Mouse (Mus musculus): ENCODE data around the gene Shf.
A peak's percentile ranks its signal among the peaks of the same experiment; 100 is the strongest.

Shf gene

DNA sequence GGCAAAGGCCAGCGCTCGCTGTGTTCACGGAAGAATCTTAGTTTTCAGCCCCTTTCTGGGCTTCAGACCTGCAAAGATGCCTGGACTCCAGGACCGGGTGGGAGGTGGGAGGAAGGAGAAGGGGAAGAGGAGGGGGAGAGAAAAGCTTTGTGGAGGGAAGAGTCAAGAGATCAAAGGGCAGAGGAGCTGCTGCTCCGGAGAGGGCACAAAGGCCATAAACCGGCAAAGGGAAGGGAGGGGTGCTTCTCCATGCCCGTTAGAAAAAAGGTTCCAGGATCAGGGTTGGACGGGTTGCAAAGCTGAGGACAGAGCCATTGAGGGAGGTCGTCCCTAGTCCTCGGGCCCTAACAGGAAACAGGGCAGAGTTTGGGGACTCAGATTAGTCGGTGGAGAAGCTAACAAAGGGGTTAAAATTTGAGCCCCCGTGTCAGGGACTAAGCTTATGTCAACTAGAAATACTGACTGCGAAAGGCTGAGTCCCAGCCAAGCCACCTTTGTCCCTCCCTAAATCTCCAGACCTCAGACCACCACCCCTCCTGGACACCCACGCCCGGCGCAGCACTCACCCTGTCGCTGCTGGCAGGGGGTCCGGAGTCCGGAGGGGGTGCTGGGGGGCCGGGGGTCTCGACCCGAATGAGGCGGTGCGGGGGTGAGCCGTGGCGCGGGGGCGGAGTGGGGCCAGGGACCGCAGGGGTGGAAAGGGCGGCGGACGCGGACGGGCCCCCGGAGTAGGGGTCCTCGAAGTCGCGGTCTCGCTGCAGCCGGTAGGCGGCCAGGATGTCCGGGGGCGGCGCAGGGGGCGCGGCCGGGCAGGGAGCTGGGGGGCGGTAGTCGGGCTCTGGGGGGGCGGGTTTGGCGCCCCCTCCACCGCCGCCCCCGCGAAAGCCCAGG, 636 bp downstream of the Shf start:
- DNase-seq: no peak

DNA sequence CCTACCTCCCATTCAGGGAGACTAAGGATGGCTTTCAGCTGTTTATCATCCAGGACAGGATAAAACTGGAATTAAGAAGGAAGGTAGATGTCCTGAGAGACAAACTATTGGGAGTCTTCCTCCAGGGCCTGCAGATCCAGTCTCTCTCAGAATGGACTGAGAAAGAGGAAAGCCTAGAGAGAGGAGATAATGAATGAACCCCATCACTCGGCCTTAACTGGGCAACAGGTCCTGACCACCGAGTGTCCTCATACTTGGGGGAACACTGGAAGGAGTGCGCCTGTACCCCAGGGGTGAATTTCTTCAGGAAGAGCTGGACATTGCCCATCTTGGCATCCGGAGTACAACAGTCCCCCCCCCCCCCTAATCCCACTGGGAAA, 1.3 kb downstream of the Shf start:
- no peak for DNase-seq

DNA sequence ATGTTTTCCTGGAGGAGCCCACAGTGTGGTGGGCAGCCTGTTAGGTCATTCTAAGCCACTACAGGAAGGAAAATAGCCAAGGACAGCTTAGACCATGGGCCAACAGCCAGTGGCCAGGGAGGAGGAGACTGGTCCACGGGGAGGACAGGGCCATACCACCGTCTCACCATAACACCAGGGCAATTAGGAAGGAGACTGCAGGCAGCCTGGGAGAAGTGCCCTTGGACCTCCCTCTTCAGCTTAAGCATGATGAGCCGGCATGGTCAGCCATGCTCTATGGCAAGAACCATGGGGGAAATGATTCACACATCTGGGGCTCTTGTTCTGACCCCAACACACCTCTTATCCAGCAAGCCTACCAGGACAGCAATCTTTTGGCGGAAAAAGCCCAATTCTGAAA, 1.8 kb downstream of the Shf start:
- no peak for DNase-seq

DNA sequence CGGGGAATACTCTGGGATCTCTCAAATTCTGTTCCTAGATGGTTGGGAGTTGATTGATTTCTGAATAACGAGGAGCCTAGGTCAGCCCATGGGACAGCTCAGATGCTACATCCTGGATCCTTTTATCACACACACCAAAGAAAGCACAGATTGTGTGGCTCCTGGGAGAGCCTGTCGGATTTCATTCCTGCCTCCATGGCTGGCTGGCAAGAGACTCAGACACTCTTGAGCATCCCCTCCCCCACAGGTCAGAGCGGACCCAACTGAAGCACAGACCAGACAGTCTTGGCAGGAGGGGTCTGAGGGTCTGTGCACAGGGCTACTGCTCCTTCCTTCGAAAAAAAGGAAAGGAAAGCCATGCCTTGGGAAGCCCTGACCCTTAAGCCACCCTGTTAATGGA, 2.3 kb downstream of the Shf start:
- DNase-seq: no peak

DNA sequence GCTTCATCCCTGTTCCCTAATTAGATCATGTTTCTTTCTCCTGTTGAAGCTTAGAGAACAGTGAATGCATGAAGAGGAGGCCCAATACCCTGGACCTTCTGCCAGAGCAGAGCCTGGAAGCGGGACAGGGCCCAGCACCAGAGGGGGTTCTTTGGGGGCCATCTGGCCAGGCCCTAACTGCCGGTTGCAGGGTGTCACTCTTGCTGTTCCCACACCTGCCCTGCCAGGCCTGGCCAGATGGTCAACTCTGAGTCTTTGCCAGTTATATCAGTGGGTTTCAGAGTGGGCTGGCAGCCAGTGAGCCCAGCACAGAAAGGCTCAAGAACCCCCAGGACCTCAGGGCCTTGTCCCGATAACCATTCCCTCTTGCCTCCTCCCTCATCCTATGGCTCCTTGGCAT, 2.9 kb downstream of the Shf start:
- no peak for DNase-seq

DNA sequence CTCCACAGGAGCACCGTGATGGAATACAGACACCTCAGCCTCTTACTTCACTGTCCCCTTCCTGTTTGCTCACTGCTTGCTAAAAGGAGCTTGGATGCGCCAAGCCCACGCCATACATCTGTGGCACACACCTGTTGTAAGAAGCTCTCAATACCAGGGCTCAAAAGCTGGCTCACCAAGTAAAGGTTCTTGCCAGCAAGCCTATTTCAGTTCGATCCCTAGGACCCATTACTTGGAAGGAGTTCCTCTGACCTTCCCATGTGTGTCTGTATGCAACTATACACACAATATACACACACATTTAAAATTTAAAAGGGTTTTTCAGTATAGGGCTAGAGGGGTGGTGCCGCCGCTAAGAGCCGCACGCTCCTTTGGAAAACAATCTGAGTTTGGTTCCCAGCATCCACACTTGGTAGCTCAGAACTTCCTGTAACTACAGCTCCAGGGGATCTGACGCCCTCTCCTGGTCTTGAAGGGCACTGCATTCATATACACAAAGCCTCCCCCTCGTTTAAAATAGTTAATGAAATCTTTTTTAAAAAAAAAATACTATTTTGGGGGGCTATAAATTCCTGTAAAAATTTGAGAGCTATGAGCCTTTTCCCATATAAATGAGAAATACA, 3.6 kb downstream of the Shf start:
- DNase-seq: no peak

DNA sequence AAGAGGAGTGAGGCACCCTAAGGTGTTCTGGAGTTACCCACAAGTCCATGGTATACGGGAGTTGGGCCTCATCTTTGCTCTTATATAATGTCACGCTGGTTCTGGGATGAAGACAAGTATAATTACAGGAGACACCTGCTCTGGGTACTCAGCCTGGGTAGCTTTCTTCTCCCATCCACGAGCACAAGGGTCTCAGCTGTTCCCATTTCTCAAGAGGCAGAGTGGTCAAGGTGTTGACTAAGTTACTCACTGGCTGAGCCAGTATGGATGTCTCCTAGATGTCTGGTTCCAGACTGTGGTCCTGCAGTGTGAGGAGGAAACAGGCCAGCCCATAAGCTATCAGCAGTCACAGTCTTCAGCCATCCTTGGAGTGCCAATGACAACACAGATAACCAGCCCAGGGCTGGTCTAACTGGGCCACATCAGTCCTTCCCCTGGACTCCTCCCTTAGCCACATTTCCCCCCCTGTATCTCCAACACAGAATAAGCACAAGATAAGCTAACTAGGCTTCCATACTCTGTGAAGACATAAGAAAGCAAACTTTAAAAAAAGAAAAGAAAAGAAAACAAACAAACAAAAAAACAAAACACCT, 4.5 kb downstream of the Shf start:
- DNase-seq: no peak

DNA sequence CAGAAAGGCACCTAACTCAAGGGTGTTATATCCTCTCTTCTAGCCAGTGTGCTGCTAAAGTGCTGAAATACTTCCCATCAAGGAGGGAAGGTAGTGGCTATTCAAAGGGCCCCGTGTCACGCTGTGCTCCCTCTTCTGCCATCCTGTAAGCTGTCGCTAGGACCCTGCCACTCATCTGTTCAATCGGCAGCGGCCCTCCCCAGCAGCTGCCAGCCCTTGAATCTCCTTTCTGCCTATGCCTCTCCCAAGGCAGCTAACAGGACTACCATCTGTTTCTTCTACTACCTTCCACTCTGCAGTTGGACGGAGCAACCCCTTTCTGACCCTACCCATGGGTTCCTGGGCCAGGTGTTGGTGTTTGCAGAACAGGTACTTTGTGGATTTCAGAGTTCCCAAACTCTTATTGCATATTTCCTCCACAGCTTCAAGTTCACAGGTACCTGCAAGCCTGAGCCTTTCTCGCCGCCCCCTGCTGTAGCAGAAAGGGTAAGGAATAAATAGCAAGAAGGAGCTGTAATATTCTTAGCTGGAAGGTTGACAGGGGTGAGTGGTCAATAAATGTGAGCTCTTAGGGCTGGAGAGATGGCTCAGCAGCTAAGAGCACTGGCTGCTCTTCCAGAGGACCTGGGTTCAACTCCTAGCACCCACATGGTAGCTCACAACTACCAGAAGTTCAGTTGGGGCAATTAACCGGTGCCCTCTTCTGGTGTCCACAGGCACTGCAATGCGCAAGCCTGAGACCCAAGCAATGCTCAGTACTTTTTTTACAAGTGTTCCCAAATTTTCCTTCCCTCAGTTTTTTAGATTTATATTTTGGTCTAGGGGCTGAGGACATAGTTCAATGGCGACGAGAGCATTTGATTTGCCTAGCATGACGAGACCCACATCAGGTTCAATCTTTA, 6.1 kb downstream of the Shf start:
- DNase-seq: peak in 1 of 2 experiments; percentile 12

DNA sequence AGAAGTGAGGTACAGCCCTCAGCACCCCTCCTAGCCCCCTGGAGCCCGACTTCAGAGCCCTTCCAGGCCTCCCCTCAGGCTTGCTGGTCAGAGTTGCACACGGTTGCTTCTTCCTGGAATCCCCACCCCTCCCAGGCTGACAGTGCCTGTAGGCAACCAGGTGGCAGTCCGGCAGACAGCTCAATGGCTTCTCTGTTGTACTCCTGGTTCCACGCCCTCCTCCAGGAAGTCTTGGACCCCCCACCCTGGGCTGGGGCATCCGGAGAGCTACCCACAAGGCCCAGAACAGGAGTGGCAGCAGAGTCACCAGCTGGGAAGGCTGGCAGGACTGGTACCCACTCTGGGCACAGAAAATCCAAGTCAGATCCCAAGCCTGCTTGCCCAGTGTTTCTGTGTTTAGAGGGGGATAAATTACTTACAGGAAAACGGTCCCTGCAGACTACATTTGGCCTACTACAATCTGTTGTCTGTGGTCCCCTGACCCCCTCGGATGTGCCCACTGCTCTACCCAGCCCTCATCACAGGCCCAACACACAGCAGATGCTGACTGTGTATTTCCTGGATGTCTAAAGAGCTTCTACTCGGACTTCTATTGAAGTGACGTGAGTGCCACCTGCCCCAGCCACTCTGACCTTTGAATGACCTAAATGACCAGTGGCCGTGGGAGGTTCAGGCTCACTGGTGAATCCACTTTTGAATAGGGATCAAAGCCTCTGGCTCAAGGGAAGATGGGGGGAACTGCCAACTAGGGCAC, 6.9 kb downstream of the Shf start:
- peak in 1 of 2 experiments; percentile 19 for DNase-seq

DNA sequence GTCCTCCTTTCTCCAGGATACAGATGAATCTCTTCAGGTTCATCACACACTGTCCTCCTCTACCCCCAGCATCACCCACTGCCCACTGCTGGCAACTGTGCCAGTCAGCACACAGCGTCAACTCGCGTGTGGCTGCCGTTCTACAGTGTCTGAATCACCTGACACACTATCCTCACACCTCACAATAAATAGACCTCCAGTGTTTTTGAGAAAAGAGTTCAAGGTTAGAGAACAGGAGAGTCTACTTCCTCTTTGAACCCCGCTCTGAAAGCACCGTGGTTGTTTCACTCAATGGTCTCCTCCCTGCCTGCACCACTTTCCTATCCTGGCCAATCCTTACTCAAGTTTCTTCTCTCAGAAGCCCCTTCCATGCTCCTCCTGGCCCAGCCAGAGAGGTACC, 7.8 kb downstream of the Shf start:
- peak in 1 of 2 experiments; percentile 9 for DNase-seq

DNA sequence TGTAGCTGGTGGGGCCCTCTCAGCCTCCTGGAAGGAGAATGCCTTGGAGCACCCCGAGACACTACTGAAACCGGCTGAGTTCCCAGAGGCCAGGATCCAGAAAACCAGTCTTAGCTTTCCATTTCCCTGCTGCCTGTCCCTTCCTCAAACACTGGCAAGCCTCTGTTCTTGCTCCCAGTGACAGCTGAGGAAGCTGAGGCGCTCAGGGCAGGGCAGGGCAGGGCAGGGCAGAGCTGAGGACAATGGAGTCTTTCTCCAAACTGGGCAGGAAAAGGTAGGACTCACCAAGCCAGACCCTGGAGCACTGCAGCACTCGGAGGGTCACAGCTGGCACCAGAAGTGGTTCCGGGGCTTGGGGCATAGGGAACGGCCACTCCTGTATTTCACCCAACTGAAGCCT, 8.7 kb downstream of the Shf start:
- DNase-seq: peak in 1 of 2 experiments; percentile 15

DNA sequence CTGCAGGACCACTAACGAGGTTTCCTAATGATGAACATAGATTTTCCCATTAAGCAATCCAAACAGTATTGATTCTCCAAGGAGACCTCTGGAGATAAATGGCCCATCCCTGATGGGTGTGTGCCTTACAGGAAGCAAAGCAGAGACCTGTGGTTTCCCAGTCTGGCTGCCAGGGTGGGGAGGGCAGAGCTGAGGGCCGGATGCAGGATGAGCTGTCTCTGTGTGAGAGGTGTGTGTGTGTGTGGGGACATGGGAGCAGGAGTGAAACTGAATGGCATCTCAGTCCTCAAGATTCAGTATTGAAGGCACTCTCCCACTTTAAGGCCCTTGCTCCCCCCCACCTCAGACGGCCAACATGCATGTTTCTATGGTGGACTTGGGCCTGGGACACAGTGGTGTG, 12.8 kb downstream of the Shf start:
- DNase-seq: no peak

DNA sequence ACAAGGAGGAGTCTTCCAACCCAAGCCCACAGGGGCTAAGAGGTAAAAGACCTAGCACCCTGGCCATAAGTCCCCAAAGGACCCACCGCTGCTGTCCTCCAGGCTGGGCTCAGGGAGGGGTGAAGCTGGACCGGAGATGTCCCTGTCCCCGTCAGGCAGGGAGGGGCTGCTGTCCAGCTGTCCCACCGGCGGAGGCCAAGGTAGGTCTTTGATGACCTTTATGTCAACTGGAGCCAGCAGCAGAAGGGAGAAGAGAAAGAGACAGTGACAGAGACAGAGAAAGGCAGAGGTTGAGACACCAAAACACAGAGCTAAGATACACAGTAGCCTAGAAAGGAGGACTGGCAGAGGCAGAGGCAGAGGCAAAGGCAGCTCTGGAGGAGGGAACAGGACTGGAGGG, 13.6 kb downstream of the Shf start:
- no peak for DNase-seq

DNA sequence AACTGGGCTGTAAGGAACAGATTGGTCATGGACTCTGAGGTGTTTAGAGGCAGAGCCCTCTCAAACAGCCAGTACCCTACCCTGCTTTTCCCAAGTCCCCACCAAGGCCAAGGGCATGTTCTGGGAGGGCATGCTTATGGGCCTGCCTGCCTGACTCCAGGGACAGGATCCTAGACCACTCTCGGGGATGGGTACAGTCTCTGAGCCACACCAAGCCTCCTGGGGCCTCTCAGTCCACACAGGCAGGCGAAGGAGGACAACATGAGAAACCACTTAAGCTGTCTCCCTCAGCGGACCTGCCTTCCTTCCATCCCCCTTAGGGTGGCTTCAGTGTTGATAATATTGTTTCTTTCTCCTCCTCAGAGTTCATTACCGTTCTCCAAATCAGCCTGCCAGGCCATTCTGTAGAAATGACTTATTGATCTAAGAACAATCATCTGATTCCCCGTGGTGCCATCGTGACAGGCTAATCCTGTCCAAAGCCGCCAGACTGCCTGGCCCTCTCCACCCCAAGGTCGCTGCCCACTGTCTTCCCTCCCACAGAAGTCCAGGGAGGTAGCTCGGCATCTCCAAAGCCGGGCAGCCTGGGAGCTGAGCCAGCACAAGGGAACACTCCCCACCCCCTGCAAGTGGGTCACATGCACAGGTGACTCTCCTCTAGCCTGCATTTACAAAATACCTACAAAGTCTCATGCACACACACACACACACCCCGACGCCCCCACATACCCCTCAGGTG, 14.6 kb downstream of the Shf start:
- no peak for DNase-seq

DNA sequence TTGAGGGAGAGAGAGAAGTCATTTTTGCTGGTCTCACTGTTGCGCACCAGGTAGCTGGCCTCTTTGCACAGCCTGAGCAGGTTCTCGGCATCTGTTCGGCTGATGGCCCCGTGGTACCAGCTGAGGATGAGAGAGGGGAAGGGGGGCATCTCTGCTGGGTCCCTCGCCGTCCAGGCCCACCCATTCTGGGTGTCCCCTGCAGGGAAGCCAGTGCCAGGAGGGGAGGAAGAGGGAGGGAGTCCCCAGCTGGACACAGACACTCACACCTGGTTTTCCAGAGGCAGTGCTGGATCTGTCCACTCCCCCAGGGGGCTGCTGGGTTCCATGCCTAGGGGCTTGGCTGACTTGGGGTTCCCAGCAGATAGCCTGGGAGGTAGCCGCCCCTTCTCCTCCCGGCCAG, 15.2 kb downstream of the Shf start:
- no peak for DNase-seq

DNA sequence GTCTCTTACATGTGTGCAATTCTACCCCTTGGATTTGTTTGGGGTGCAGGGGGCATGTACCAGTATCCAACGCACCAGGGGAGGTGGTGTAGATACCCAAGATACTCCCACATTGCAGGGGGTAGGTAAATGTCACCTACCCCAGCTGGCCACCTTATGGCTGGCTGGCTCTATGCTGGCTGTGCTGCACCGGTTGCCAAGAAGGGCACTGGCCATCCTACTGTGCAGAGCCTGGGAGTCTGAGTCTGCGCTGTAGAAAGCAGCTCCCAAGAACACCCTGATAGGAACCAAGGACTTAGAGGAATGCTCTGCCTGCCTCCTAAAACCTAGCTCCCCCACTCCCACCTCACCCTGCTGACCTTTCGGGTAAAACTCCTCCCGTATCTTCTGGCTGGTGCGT, 16.0 kb downstream of the Shf start:
- DNase-seq: no peak

DNA sequence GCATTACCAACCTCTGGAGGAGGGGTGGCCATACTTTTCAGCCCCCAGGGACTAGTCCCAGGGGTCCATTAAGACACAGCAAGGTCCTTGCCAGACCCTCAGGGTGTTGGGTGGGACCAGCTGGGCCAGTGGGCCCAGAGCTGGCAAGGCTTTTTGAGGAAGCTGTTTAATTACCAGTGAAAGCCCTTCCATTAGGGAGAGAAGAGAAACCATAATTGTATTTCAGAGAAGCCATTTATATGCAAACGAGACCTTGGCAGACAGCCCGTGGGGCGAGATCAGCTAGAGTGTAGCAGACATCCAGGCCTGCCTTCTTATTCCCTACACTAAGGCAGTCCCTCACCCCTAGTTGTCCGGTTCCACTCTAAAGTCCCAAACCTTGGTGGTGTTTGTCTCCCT, 17.0 kb downstream of the Shf start:
- DNase-seq: peak; percentile 32 to 53

DNA sequence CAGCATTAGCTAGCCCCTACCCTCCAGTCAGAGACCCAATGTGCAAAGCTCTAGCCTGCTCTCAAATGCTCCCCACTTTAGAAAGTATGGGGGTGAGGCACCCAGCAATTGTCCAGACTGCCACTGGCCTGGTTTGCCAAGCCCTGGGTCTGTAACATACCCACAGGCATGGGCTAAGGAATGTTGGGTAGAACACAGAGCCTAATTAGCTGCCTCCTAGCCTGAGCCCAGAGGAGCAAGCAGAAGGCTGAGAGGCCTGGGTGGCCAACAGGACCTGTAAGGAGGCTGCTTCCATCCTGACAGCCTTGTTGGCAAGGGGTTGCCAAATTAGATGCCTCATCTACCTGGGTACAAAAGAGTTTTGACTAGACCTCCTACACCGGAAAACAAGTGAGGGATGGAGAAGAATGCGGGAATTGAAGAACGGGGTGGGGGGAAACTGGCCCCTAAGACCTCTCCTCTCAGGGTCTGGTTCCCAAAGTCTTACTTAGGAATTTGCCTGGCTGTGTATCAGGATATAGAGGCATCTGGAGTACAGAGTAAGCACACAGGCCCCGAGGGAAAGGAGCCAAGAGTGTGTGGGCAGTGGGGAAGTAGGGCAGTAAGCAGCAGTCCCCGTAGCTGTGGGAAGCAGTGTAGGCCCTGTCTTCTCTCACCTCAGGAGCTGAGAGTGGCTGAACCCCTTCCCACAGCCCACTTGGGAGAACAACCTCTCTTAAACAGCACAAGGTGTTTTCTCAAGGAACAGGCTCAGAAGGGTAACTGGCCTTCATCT, 17.6 kb downstream of the Shf start:
- DNase-seq: no peak

DNA sequence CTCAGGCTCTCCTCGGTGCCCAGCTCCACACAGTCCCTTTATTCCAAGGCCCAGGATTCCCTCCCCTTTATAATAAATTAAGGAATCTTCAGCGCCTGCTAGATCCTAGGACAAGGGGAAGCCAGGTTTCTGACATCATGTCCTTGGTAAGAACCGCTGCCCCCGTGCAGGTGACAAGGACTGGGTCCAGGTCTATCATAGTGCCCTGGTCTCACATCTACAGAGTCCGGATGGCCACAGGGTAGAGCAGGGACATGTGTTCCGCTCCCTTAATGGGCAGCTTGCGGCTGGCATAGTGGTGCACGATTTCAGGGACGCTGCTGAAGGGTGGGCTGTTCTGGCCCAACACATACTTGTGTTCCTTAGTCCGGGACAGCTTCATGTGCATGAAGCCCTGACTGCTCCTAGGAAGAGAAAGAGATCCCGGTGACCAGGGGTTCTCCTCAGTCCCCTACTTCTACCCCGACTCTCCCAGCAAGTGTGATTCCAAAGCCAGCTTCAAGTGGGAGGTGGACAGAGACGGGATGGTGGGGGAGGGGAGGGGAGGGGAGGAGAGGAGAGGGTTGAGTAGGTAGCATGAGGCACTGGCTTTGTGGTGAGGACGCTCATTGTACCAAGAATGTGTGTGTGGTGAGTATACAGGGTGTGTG, 19.7 kb downstream of the Shf start:
- DNase-seq: no peak

DNA sequence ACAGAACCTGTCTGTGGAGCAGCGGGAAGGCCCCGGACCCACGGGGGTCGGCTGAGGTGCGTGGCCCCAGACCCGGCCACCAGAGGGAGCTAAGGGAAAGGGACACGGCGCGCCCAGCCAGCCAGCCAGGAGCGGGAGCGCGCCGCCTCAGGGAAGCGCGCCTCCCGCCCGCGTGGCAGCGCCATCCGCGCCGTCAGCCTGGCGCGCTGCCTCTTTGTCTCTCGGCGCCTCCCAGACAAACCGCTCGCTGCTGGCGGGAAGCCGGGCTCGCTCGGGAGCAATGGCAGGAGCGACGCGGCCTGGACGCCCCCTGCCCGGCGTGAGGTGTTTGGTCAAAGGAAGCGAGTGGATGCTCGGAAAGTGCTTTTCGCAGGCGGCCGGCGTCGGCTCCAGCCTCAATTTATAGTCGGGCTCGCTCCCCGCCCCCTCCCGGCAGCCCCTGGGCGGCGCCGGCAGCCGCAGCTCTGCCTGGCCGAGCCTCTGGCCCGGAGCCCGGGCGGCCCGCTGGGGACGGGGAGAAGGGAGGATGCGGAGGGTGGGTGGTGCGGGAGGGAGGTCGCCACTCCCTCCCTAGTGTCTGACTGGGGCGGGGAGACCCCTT, 20.3 kb downstream of the Shf start:
- DNase-seq: peak; percentile 90 to 94
